Mouse (Mus musculus) heart, embryonic 11.5 days (tissue): ENCODE measurements around the gene Gm1043. TPM values are rescaled to one million over a fixed set of nuclear protein-coding genes. Genes with fewer than 3 reads are reported as not detected.

Source experiments
- ATAC-seq: fragments of 200-750 bp; cut with Nextera tagmentation; replicated peaks from 2 replicates; pipeline ENCODE4 v1.8.0; 2017; ENCODE audit warnings: moderate library complexity; ENCODE audit not compliant: insufficient number of reproducible peaks, low FRiP score, low TSS enrichment
- H3K27ac ChIP-seq: fragments of 300-500 bp; sonication (generic); 2 replicates; pipeline ENCODE4 v1.5.1; 2014; ENCODE audit warnings: mild to moderate bottlenecking, low read depth, low read length
- H3K27me3 ChIP-seq: fragments of 300-500 bp; sonication (generic); 2 replicates; pipeline ENCODE4 v1.6.1; 2014; ENCODE audit warnings: mild to moderate bottlenecking, low read length, mixed read lengths; ENCODE audit not compliant: control insufficient read depth, insufficient read depth
- H3K36me3 ChIP-seq: fragments of 300-500 bp; sonication (generic); 2 replicates; pipeline ENCODE4 v1.6.1; 2014; ENCODE audit warnings: mild to moderate bottlenecking, low read length, moderate library complexity, mixed read lengths; ENCODE audit not compliant: control insufficient read depth, insufficient read depth
- H3K4me1 ChIP-seq: fragments of 300-500 bp; sonication (generic); 2 replicates; pipeline ENCODE4 v1.6.1; 2014; ENCODE audit warnings: low read length; ENCODE audit not compliant: control insufficient read depth, insufficient read depth
- H3K4me2 ChIP-seq: fragments of 300-500 bp; sonication (generic); 2 replicates; pipeline ENCODE4 v1.6.1; 2014; ENCODE audit warnings: mild to moderate bottlenecking, moderate library complexity
- H3K4me3 ChIP-seq: fragments of 300-500 bp; sonication (generic); 2 replicates; pipeline ENCODE4 v1.5.1; 2014; ENCODE audit warnings: low read depth, low read length
- H3K9ac ChIP-seq: fragments of 300-500 bp; sonication (generic); 2 replicates; pipeline ENCODE4 v1.6.1; 2014; ENCODE audit warnings: mild to moderate bottlenecking, low read depth, low read length, moderate library complexity
- H3K9me3 ChIP-seq: fragments of 300-500 bp; sonication (generic); replicated peaks from 2 replicates; pipeline ENCODE4 v1.6.1; 2016; ENCODE audit warnings: low read length; ENCODE audit not compliant: control insufficient read depth
- WGBS: fragments of 180-500 bp; shearing (Covaris S2); extraction: QIAGEN DNeasy Blood & Tissue Kit; methylation state at CpG from one replicate; pipeline ENCODE4 v1.1.7; 2014; ENCODE audit not compliant: insufficient replicate concordance; 5-methylcytosine and 5-hydroxymethylcytosine counted together
- polyA plus RNA-seq: library from polyadenylated mRNA; unstranded; fragments of >200 nt; fragmentation: Nextera tagmentation; extraction: Ambion mirVana; gene quantifications from 2 replicates; pipeline ENCODE4 v1.2.1, GENCODE M21; 2014

Gene Gm1043
- polyA plus RNA-seq, 1 experiment from 2014 or later, result not detected

DNA sequence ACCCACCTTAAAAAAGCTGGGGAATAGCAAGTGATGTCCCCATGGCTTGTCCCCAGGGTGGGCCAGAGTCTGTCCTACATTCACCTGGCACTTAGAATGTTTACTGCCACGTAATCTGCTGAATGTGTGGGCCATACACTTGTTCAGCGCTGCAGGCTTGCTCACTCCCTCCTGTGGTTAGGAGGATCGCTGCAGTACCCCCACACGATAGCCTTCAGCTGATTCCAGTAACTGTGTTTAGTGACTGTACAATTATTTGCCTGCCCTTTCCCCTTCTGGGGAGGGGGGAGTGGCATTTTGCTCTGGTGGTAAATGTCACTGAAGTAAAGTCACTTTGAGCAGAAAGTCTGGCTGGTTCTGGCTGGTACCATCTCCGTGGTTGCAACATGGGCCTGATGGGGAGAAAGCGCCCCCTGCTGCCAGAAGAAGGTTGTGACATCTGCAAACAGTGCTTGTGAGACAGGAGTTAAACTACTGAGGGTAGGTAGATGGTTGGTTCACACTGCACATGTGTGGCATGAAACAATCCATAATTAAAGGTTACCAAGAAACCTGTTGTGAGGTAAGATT, 24.2 kb downstream of the Gm1043 start:
- Histone ChIP-seq H3K36me3 (no peaks in the 10 kb centered on the region), H3K9ac (no peak overlapping the region)
- WGBS, result 37% methylated on average over 6 of the region's 6 CpGs

DNA sequence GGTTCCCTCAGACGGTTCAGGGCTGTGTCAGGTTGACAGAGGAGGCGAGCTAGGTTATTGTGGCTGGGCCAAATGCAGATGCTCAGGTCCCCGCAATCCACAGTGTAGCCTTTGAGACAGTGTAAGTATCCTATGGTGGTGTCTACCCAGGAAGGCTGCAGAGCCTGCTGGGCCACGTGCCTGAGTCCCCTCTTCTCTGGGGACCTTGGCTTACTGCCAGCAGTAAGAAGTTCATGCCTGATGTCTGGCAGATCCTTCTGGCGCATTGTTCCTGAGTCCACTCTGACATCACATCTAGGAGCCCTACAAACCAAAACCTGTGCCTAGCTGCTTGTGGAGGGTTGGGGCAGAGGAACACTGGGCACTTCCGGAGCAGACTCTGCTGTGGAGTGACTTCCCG, 27.2 kb downstream of the Gm1043 start:
- ATAC-seq, result no peak
- Histone ChIP-seq H3K4me2 (no peak overlapping the region), H3K4me1 (no peaks in the 10 kb centered on the region), H3K9me3 (no peaks in the 10 kb centered on the region), H3K27ac (no peak overlapping the region), H3K4me3 (no peak overlapping the region), H3K36me3 (no peaks in the 10 kb centered on the region), H3K9ac (no peak overlapping the region), H3K27me3 (peaks cover 10% of the 10 kb centered on the region; the same call in 1 of the 2 replicates)
- WGBS, result 61% methylated on average over 7 of the region's 7 CpGs

More for the DNA sequence above, 24.2 kb downstream of the Gm1043 start:
- no peak overlapping the region for H3K4me2 ChIP-seq
- no peak overlapping the region for H3K4me3 ChIP-seq
- H3K4me1 ChIP-seq, result no peaks in the 10 kb centered on the region
- H3K27me3 ChIP-seq, result peaks cover 3% of the 10 kb centered on the region; the same call in 1 of the 2 replicates
- H3K27ac ChIP-seq, result no peak overlapping the region
- no peak for ATAC-seq
- no peaks in the 10 kb centered on the region for H3K9me3 ChIP-seq

DNA sequence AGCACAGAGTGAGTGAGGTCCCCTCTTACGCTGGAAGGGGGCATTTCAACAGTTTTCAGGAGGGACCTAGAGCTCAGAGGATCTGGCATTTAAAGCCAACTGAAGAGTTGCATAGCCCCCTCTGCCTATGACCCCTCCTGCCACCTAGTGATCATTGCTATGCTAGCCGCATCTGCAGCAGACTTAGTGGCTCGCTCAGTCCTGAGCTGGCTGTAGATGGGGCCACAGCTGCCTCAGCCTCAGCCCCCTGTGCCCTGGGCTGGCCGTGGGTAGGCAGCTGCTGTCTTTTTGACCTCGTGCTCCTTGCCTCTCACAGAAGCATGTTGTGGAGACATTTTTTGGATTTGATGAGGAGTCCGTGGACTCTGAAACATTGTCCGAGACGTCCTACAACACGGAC, 32.0 kb downstream of the Gm1043 start:
- Histone ChIP-seq H3K4me1 (no peaks in the 10 kb centered on the region), H3K4me3 (no peak overlapping the region), H3K9me3 (no peaks in the 10 kb centered on the region), H3K36me3 (no peaks in the 10 kb centered on the region), H3K27ac (no peak overlapping the region), H3K9ac (no peak overlapping the region), H3K4me2 (no peak overlapping the region), H3K27me3 (0 out of 2 replicates have a peak, but pooled peaks cover 7% of the 10 kb centered on the region)
- 59% methylated on average over 9 of the region's 9 CpGs for WGBS
- ATAC-seq, result no peak

DNA sequence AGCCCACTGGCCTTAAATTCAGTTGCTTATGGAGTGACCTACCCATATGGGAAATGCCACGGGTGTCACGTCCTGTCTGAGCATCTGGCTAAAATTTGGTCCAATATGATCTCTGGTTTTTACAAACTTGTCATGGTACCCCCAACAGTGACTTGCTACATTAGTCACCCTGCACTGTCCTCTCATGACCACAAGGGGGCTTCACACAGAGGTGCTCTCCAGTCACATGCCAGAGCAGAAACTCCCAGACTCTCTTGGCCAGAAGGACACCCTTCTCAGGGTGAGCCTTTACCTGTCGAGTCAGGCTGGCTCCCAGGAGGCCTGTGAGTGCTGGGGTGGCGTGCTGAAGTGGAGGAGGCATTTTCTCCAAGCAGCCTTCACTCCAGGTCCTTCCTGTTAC, 33.1 kb downstream of the Gm1043 start:
- no peaks in the 10 kb centered on the region for H3K4me1 ChIP-seq
- WGBS, result 36% methylated on average over 4 of the region's 4 CpGs
- no peak for ATAC-seq
- H3K9ac ChIP-seq, result no peak overlapping the region
- no peaks in the 10 kb centered on the region for H3K36me3 ChIP-seq
- no peak overlapping the region for H3K4me2 ChIP-seq
- H3K9me3 ChIP-seq, result no peaks in the 10 kb centered on the region
- 0 out of 2 replicates have a peak, but pooled peaks cover 7% of the 10 kb centered on the region for H3K27me3 ChIP-seq
- no peak overlapping the region for H3K4me3 ChIP-seq
- H3K27ac ChIP-seq, result no peak overlapping the region

DNA sequence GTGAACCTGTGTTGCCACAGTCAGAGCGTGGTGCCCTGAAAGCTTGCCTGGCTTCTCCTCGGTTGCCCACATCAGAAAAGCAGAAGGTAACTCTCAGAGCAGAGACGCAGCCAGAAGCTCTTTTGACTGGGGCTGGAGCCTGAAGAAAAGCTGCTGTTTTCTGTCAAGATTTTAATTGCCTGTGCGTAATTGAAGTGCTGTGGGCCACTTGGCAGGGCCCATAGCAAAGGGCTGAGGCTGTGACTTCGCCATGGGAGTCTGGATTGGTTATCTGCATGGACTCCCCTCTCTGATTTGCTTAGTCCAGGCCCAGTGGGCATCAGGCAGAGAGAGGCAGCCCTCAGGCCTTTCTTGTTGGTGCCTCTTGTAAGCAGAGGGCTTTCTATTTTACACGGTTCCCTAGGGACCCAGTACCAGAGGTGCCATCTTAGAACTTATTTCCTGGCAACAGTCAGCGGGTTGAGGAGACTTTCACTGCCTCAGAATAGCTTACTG, 36.1 kb downstream of the Gm1043 start:
- ATAC-seq, result no peak
- Histone ChIP-seq H3K27ac (no peak overlapping the region), H3K27me3 (peaks cover 8% of the 10 kb centered on the region; the same call in 1 of the 2 replicates), H3K4me3 (no peak overlapping the region), H3K4me1 (no peaks in the 10 kb centered on the region), H3K9ac (no peak overlapping the region), H3K36me3 (no peaks in the 10 kb centered on the region), H3K4me2 (no peak overlapping the region), H3K9me3 (no peaks in the 10 kb centered on the region)
- 68% methylated on average over 7 of the region's 7 CpGs for WGBS

DNA sequence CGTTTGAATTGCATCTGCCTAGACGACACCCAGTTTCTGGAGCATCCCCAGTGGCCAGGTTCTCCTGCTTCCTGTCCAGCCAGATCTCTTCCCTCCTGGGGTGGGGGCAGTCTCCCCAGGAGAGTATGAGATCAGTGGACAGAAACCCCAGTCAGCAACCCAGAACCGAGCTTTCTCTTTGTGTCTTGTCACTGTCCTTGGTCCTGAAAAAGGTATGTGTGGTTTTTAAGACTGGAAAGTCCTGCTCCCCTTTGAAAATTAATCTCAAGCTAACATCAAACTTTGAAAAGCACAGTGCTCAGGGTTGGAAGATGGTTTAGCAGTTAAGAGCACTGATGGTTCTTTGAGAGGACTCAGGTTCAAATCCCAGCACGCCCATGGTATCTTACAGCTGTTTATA, 46.7 kb downstream of the Gm1043 start:
- Histone ChIP-seq H3K9ac (no peak overlapping the region), H3K27ac (no peak overlapping the region), H3K4me1 (no peaks in the 10 kb centered on the region), H3K36me3 (no peaks in the 10 kb centered on the region), H3K4me2 (no peak overlapping the region), H3K27me3 (no peaks in the 10 kb centered on the region), H3K9me3 (no peaks in the 10 kb centered on the region), H3K4me3 (no peak overlapping the region)
- 45% methylated on average over 4 of the region's 4 CpGs for WGBS
- ATAC-seq, result no peak

DNA sequence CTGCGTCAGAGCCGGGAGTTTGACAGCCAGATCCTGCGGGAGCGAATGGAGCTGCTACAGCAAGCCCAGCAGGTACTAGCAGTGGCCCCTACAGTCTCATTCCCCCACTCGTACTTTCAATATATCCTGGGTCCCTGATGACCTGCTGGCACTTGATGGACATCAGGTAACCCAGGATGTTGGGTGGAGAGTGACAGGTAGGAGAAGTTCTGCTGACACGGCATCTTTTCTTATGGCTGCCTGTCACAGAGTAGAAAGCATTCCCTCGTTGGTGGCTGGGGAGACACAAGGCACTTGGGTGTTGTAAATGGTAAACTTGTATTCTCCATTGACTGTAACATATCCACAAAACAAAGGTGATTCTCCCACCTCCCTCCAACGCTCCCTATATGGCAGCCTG, 56.6 kb downstream of the Gm1043 start:
- H3K4me2 ChIP-seq, result no peak overlapping the region
- no peaks in the 10 kb centered on the region for H3K27me3 ChIP-seq
- H3K27ac ChIP-seq, result no peak overlapping the region
- ATAC-seq, result no peak
- H3K9ac ChIP-seq, result no peak overlapping the region
- H3K4me3 ChIP-seq, result no peak overlapping the region
- no peaks in the 10 kb centered on the region for H3K9me3 ChIP-seq
- 72% methylated on average over 8 of the region's 8 CpGs for WGBS
- no peaks in the 10 kb centered on the region for H3K36me3 ChIP-seq
- H3K4me1 ChIP-seq, result no peaks in the 10 kb centered on the region

DNA sequence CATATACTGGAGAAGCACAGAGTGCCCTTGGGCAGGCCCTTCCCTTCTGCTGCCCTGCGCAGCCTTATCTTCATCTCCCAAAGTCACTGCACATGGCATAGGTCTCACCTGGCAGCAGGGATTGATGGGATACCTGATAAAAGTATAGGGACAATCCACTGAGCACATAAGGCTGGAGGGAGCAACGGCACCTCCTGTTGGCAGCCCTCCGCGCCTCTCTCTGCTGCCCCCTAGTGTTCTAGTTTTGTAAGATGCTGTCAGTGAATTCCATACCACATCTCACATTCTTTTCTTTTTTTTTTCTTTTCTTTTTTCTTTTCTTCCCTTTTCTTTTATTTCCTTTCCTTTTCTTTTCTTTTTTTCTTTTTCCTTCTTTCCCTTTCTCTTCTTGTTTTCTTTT, 62.4 kb downstream of the Gm1043 start:
- no peaks in the 10 kb centered on the region for H3K4me1 ChIP-seq
- no peaks in the 10 kb centered on the region for H3K9me3 ChIP-seq
- H3K4me3 ChIP-seq, result no peak overlapping the region
- H3K27me3 ChIP-seq, result peaks cover 5% of the 10 kb centered on the region
- WGBS, result 21% methylated on average over 4 of the region's 4 CpGs
- no peaks in the 10 kb centered on the region for H3K36me3 ChIP-seq
- H3K9ac ChIP-seq, result no peak overlapping the region
- ATAC-seq, result no peak
- no peak overlapping the region for H3K4me2 ChIP-seq
- H3K27ac ChIP-seq, result no peak overlapping the region

DNA sequence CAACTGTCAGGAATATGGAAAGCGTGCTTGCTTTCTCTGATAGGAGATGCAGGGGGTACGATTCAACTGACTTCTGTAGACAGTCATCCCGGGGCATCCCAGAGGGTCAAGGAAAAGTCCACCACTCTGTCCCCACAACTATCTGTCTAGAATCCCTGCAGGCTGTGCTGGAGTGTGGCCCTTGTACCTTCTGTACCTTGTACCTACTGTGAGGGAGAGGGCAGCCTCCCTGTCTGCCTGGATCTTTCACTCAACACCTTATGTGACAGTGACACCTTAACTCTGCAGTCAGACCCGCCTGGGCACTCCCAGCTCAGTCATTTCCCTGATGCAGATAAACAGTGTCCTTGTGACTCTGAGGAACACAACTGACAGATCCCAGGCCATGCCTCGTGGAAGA, 65.5 kb downstream of the Gm1043 start:
- H3K36me3 ChIP-seq, result no peaks in the 10 kb centered on the region
- H3K9me3 ChIP-seq, result no peaks in the 10 kb centered on the region
- peaks cover 5% of the 10 kb centered on the region for H3K27me3 ChIP-seq
- no peak overlapping the region for H3K4me3 ChIP-seq
- no peak for ATAC-seq
- no peak overlapping the region for H3K9ac ChIP-seq
- 49% methylated on average over 5 of the region's 5 CpGs for WGBS
- no peak overlapping the region for H3K4me2 ChIP-seq
- H3K4me1 ChIP-seq, result no peaks in the 10 kb centered on the region
- H3K27ac ChIP-seq, result no peak overlapping the region
